Mouse (Mus musculus) spleen, adult 2 months (tissue): ENCODE data around the gene Cdc37l1. TPM values are rescaled to one million over a fixed set of nuclear protein-coding genes. Genes with fewer than 3 reads are reported as not detected.
"Not testable (repeated sequence)": the region's sequence is repeated elsewhere in the genome, so short reads cannot be mapped to it uniquely, and the experiment has no call there.

Experiments
- DNase-seq, 2 experiments: peaks; one replicate each; pipeline versions ENCODE4 v3.0.0 to v3.0.0-alpha.2; 2012 to 2021; ENCODE audit warnings: low spot score in 2 of 2, low read depth in 1 of 2
- H3K27ac ChIP-seq: fragments of 200-500 bp; 2 replicates; pipeline ENCODE4 v1.5.1; 2012; ENCODE audit warnings: low read length, inconsistent platforms; ENCODE audit not compliant: insufficient read depth
- H3K27me3 ChIP-seq: fragments of 200-500 bp; 2 replicates; pipeline ENCODE4 v1.6.1; 2012; ENCODE audit warnings: mild to moderate bottlenecking, moderate library complexity, low read length, inconsistent platforms; ENCODE audit not compliant: control insufficient read depth, insufficient read depth
- H3K36me3 ChIP-seq: fragments of 200-500 bp; 2 replicates; pipeline ENCODE4 v1.6.1; 2012; ENCODE audit warnings: mild to moderate bottlenecking, low read length, inconsistent platforms; ENCODE audit not compliant: control insufficient read depth, insufficient read depth
- H3K4me1 ChIP-seq: fragments of 200-500 bp; 2 replicates; pipeline ENCODE4 v1.6.1; 2011; ENCODE audit warnings: inconsistent platforms; ENCODE audit not compliant: control insufficient read depth, insufficient read depth, insufficient read length
- H3K4me3 ChIP-seq: fragments of 200-500 bp; 2 replicates; pipeline ENCODE4 v1.5.1; 2011; ENCODE audit warnings: mild to moderate bottlenecking, inconsistent platforms; ENCODE audit not compliant: insufficient read depth, insufficient read length; ENCODE audit errors: extremely low read depth
- CTCF ChIP-seq: fragments of 200-500 bp; IDR thresholded peaks from 2 replicates; pipeline ENCODE4 v1.5.1; 2011; ENCODE audit warnings: mild to moderate bottlenecking, inconsistent platforms; ENCODE audit not compliant: insufficient read depth, insufficient read length, insufficient replicate concordance; ENCODE audit errors: extremely low read depth
- POLR2A ChIP-seq: fragments of 200-500 bp; IDR thresholded peaks from 2 replicates; pipeline ENCODE4 v1.6.1; 2011; ENCODE audit warnings: low read depth, low read length, inconsistent platforms
- WGBS: fragments of 180-500 bp; shearing (Covaris S2); methylation state at CpG from one replicate; pipeline ENCODE4 v1.1.7; 2018; 5-methylcytosine and 5-hydroxymethylcytosine counted together
- polyA plus RNA-seq: library from polyadenylated mRNA; depleted of rRNA; stranded (reverse); fragments of >200 nt; gene quantifications from 2 replicates; pipeline ENCODE4 v1.2.3, GENCODE M21; 2012

The Cdc37l1 gene
- polyA plus RNA-seq, 1 experiment: 7.3 TPM

DNA sequence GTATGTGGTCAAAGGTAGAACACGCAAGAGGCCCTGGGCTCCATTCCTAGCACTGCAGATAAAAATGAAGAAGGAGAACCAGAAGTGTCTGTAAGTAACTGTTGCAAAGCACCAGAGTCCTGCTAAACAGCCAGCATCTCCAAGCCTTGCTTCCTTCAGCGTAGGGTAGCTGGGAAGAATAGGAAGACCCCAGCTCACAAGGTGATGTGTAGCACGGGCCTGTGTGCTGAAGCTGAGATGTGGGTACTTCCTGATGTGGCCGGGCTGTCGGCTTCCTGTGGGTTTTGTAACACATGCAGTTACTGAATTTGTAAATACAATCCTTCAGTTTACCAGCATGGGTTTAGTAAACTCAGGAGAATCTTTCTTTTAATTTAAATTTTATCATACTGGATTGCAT lies 5.2 kb downstream of the Cdc37l1 start:
- TF ChIP-seq POLR2A (no peak), CTCF (no peak)
- no peak overlapping the region for H3K4me3 ChIP-seq
- peaks cover 13% of the 10 kb centered on the region for H3K36me3 ChIP-seq
- H3K27ac ChIP-seq: no peak overlapping the region
- DNase-seq: no peak
- WGBS: 44% methylated on average over 5 of the region's 5 CpGs
- H3K27me3 ChIP-seq: no peaks in the 10 kb centered on the region
- peaks cover 3% of the 10 kb centered on the region; the same call in 1 of the 2 replicates for H3K4me1 ChIP-seq

DNA sequence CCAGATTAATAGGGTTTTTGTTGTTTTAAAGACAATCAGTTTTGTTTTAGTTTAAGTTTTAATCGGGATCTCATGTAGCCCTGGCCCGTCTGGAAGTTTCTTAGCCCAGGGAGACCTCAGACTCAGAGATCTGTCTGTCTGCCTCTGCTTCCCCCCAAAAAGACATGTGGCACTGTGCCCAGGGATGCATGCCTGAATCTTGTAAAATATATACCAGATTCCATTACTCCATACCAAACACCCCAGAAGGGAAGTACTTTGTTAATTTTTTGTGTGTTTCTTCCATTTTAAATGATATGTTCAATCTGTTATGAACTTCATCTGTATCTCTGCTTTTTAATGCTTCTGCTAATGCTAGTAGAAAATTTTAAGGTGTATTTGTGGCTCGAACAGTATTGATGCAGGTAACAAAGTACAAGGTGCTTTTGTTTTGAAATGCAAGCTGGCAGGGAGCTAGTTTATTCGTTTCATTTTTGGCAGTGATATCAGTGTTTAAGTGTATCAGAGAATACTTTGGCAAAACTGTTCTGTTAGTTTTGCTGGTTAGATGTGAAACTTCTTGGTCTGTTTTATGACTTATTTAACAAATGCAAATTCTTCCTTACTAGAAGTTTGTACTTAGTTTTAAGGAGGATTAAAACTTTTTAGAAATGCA lies 8.0 kb downstream of the Cdc37l1 start:
- H3K4me3 ChIP-seq: no peak overlapping the region
- no peaks in the 10 kb centered on the region for H3K27me3 ChIP-seq
- DNase-seq: no peak
- H3K4me1 ChIP-seq: no peaks in the 10 kb centered on the region
- TF ChIP-seq POLR2A: no peak
- TF ChIP-seq CTCF: no peak
- no peak overlapping the region for H3K27ac ChIP-seq
- H3K36me3 ChIP-seq: peaks cover 21% of the 10 kb centered on the region
- WGBS: 87% methylated on average over 4 of the region's 4 CpGs

DNA sequence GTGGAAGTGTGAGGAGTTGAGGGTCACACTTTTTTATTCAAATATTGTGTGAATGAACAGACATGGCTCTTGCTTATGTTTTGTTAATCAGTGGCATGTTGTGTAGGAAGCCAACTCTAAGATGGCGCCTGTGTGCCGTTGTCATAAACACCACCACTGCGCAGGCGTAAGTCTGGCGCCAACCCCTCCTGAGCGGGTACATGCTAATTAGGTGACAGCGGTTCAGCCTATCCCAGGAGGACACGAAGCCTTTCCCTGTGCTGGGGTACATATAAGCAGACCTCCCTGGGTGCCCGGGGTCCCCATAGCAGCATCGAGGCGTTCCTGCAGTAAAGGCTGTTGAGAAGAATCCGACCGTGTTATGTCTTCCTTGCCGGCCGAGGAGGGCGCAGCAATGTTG lies 10.2 kb downstream of the Cdc37l1 start:
- WGBS: 99% methylated on average over 16 of the region's 16 CpGs
- not testable (repeated sequence) for H3K4me3 ChIP-seq, H3K27me3 ChIP-seq, DNase-seq, H3K4me1 ChIP-seq, H3K27ac ChIP-seq
- H3K36me3 ChIP-seq: peaks cover 14% of the 10 kb centered on the region

DNA sequence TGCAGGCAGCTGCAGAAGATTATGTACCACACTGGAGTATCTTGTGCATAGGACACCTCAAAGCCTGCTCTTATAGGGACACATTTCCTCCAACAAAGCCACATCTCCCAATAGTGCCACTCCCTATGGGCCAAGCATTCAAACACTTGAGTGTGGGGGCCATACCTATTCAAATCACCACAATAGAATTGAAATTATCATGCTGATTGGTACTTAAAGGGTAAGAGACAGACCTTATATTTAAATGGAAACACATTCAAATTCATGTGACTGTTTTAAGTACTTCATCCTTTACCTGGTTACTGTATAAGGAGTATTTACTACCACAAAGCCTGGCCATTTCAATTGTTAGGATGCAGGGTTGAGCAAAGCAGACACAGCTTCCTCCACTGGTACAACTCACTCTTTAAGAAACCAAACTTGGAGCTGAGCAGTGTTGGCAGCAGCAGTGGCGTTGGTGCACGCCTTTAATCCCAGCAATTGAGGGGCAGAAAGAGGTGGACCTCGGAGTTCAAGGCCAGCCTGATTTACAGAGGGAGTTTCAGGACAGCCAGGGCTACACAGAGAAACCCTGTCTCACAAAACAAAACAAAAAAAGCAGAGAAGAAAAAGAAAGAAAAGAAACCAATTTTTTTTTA lies 18.0 kb downstream of the Cdc37l1 start:
- no peak for TF ChIP-seq POLR2A
- no peak for TF ChIP-seq CTCF
- Histone ChIP-seq H3K36me3 (peaks cover 17% of the 10 kb centered on the region), H3K4me3 (no peak overlapping the region), H3K4me1 (no peaks in the 10 kb centered on the region), H3K27ac (no peak overlapping the region), H3K27me3 (no peaks in the 10 kb centered on the region)
- 88% methylated on average over 3 of the region's 3 CpGs for WGBS
- DNase-seq: no peak

DNA sequence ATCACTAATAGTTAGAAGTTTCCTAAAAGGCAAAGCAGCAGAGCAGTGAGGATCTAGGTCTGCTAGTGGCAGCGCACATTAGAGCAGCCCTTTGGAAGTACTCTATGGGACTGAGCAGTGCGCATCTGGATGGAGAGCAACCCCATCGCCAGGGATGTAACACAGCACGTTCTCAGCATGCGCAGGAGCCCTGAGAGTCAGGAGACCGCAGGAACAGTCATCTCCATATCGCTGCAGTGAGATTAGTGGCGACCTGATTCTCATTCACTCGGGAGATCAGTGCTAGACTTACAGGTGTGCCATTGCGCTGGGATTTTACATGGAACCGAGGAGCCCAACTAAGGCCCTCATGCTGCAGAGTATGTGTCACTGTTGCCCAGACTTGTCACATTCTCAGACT lies 18.9 kb downstream of the Cdc37l1 start:
- H3K36me3 ChIP-seq: peaks cover 20% of the 10 kb centered on the region
- TF ChIP-seq POLR2A (no peak), CTCF (no peak)

DNA sequence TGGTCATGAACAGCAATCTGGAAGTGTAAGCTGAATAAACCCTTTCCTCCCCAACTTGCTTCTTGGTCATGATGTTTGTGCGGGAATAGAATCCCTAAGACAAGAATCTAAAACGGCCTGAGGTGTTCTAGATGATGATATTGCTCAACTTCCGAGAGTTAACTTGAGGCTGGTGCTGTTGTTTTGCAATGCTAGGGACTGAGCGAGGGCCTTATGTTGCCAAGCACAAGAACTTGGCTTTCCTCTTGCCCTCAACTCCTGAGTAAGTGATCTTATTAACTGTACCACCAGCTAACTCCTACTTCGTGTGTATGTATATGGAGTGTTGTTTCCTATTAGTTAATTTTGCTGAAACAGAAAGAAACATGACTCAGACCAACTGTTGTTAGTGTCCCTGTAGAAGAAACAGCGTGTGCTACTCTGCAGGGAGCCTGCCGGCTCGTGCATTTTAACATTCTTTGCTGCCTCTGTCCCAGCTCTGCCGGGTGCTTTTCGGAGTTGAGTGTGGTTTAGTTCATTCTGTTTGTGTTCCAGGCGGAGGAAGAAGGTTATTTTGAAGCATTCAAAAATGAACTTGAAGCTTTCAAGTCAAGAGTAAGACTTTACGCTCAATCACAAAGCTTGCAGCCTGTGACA lies 21.3 kb downstream of the Cdc37l1 start:
- H3K4me1 ChIP-seq: no peaks in the 10 kb centered on the region
- no peak for DNase-seq

More for the DNA sequence above, 18.9 kb downstream of the Cdc37l1 start:
- 97% methylated on average over 11 of the region's 11 CpGs for WGBS
- Histone ChIP-seq H3K27me3 (no peaks in the 10 kb centered on the region), H3K4me3 (no peak overlapping the region), H3K27ac (no peak overlapping the region), H3K4me1 (no peaks in the 10 kb centered on the region)
- no peak for DNase-seq

More for the DNA sequence above, 21.3 kb downstream of the Cdc37l1 start:
- Histone ChIP-seq H3K36me3 (peaks cover 25% of the 10 kb centered on the region), H3K4me3 (no peak overlapping the region), H3K27me3 (no peaks in the 10 kb centered on the region), H3K27ac (no peak overlapping the region)
- 92% methylated on average over 12 of the region's 12 CpGs for WGBS
- TF ChIP-seq CTCF: no peak
- TF ChIP-seq POLR2A: no peak
